Mouse (Mus musculus) stomach, postnatal 0 days (tissue): ENCODE measurements around the gene Mogs.

Source experiments
- CTCF ChIP-seq: IDR thresholded peaks from 2 replicates; pipeline ENCODE4 v1.5.1; 2016; ENCODE audit warnings: antibody characterized with exemption, low read depth, mild to moderate bottlenecking, moderate library complexity
- EP300 ChIP-seq: optimal IDR thresholded peaks from 2 replicates; pipeline ENCODE3; 2016; ENCODE audit warnings: antibody characterized with exemption

GRCm38 (mm10) chr6:83070311-83071219, 44.7 kb upstream of the Mogs start:
- TF ChIP-seq CTCF (no peak), EP300 (no peak)
